Mouse (Mus musculus): ENCODE measurements around the gene Hist2h2ab. TPM values are rescaled to one million over a fixed set of nuclear protein-coding genes. Genes with fewer than 3 reads are reported as not detected.
A peak's percentile ranks its signal among the peaks of the same experiment; 100 is the strongest.
"Not testable (repeated sequence)": the region's sequence is repeated elsewhere in the genome, so short reads cannot be mapped to it uniquely, and the experiment has no call there.

Gene Hist2h2ab
- total RNA-seq, 2 experiments from 2014 or later, result 4.4 to 5.2 TPM

DNA sequence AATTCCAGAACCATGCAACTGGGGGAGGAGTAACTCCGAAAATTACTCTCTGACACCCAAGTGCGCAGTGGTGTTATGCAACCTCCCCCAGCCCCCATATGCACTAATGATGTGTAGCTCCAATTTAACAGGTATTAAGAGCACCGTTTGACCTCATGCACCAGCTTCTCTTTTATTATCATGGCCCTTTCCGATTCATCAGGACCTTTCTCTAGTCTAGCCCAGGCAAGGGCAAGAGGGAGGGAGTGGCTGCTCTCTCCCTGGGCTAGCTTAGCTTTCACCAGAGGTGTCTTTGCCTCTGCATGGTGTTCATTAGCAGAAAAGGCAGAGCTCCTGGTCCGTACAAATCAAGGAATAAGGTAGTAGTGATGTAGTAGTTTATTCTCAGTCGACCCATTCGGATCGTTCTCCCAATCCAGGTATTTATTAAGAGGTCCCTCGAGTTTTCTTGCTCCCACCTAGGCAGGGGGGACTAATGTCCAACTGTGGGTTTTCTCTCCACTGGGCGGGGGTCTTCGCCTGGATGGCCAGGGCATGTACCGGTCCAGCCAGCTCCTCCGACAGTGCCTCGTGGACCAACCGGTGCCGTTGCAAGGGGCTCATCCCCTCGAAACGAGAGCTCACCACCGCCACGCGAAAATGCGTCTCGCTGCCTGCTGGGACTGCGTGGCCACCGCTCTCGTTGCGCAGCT lies 23.1 kb upstream of the Hist2h2ab start:
- DNase-seq, result no peak

DNA sequence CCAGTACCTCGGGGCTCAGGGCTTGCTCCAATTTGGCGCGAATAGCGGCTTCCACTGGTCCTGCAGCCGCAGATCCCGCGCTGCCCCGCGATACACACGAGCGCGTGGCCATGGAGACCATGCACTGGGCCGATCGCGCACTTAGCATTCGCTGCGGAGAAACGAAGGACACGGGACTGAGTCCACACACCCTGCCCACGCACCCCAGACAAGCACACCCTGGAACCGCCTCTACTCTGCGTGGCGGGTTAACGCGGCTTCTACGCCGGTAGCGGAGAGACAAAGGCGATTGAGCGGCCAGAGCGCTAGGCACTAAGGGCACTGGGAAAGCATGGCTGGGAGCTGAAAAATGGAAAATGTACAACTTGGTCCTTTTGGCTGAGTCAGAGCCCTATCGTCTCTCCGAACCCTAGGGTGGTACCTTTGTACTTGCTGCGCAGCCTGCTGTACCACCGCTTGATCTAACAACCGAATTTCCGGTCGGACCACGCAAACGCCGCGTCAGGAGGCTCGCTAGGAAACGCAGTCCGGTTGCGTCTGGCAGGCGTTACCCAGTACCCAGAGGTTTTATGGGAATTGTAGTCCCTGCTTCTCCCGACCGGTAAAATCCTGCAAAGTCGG lies 22.4 kb upstream of the Hist2h2ab start:
- intact Hi-C loops (cut with DNase I), result no loop called here
- peak; percentile 84 to 85 for DNase-seq

More for the DNA sequence above, 23.1 kb upstream of the Hist2h2ab start:
- intact Hi-C loops (cut with DNase I), result no loop called here

DNA sequence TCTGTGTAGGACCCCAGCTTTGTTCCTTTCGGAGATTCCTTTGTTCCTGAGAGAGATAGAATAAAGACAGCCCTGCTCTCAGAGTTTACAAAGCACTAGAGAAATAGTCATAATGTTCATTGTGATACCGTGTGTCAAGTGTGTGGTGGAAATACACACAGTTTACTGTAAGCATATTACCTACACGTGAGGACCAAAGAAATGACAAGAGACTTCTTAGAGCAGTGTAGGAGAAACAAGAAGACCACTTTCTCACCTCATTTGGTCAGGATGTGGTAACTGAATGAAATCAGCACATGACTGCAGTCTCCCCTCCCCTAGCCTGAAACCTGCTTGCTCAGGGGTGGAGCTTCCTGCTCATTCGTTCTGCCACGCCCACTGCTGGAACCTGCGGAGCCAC lies 21.5 kb upstream of the Hist2h2ab start:
- no peak for DNase-seq
- intact Hi-C loops (cut with DNase I), result no loop called here

DNA sequence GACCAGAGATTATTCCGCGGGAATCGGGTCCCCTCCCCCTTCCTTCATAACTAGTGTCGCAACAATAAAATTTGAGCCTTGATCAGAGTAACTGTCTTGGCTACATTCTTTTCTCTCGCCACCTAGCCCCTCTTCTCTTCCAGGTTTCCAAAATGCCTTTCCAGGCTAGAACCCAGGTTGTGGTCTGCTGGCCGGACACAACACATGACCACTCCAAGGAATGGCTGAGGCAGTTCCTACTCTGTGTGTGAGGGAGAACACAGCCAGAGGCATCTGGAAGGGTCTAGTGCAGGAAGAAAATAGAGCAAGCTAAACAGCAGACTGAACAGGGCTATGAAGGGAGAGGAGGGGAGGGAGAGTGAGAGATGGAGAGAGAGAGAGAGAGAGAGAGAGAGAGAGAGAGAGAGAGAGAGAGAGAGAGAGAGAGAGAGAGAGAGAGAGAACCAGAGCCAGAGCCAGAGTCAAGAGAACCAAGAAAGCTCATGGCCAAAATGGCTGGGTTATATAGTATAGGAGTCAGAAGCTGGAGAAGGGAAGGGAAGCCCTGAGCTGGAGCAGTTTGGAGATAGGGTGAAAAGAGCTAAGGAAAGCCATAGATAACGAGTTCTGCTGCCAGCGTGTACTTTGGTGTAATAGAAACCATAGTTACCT lies 20.9 kb upstream of the Hist2h2ab start:
- intact Hi-C loops (cut with DNase I); DNase-seq: not testable (repeated sequence)

DNA sequence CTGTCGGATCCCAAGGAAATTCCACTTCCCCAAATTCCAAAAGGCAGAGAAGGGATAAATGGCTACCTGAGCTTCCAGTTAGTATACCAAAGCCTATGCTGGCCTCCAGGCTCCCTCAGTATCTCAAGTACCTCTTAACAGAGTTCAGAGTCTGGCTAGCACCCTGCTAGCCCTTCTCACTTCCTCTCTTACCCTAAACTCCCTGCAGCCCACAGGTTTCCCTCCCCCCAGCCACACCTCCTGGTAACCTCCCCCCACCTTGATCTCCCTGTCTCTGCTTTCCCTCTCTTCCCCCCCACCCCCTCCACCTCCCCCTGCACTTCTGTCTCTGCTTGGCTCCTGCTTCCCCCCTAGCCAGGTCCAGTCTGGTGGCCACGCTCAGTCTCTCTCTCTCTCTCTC lies 19.9 kb upstream of the Hist2h2ab start:
- intact Hi-C loops (cut with DNase I), result loop anchor here (10.0 kb wide), 1 partner anchor 55 kb away; no protein-coding TSS in a partner anchor
- no peak for DNase-seq

DNA sequence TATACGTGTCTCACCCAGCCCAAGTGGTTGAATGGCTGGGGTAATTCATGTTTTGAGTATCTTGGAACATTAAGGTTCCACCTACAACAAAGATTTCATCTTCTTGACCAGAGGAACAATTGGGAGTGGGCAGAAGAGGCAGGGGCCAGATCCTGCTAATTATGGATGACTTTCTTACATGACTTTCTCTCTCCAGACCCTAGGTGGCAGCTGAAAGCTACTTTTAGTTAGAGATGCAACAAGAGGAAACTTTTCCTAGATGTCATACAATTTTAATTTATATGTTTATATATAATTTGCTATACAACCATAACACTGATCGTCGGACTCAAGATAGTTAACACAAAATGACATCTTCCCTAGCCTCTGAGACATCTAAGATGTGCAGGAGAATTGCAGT lies 11.8 kb upstream of the Hist2h2ab start:
- intact Hi-C loops (cut with DNase I), result loop anchor here (10.0 kb wide), 1 partner anchor 47 kb away; no protein-coding TSS in a partner anchor
- no peak for DNase-seq

DNA sequence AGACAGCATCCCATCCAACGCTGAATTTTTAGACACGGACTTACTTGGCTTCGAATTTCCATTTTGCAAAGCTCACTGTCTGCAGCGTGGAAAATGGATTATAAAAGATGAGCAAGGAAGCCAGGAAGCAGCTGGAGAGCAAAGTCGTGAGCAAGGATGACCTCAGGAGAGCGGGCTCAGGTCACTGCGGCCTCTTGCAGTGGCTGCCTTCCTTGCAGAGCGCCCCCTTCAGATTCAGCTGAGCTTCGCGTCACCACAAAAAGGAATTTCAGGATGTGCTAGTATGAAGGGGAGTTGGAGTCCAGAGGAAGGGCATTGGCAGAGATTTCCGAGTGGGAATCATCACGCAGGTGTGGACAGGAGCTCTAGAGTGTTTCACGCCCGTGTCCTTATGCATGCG lies 10.4 kb upstream of the Hist2h2ab start:
- intact Hi-C loops (cut with DNase I), result loop anchor here (10.0 kb wide), 1 partner anchor 46 kb away; no protein-coding TSS in a partner anchor
- DNase-seq, result peak in 1 of 2 experiments; percentile 41

DNA sequence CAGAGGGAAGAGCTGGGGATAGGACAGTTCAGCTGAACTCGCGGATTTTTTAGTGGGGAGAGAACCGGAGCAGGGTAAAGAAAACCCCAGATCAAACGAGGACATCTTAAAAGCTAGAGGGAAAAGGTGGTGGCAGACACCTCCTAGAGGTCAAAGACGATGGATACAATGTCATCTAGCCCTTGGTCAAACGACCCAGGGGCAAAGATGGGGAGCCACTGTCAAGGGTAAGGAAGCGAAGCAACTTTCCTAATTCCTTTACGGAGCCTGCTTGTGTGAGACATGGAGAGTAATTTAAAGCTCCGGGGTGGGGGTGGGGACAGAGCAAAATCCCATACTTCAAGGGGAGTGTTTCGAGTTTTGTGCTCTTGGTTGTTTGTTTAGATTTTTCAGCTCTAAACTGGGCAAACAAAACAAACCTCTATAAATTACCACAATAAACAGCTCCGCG lies 449 bp upstream of the Hist2h2ab start:
- intact Hi-C loops (cut with DNase I), result no loop called here
- peak in 1 of 2 experiments; percentile 30 for DNase-seq

DNA sequence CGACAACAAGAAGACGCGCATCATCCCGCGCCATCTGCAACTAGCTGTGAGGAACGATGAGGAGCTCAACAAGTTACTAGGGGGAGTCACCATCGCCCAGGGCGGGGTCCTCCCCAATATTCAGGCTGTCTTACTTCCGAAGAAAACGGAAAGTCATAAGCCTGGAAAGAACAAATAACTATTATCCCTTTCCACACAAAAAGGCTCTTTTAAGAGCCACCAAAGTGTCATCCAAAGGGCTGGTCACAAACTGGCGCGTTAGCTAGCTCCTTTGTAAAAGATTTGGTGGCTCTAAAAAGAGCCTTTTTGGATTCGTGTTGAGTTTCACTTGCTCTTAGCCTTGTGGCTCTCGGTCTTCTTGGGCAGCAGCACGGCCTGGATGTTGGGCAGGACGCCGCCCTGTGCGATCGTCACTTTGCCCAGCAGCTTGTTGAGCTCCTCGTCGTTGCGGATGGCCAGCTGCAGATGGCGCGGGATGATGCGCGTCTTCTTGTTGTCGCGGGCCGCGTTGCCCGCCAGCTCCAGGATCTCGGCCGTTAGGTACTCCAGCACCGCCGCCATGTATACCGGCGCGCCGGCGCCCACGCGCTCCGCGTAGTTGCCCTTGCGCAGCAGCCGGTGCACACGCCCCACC lies 583 bp downstream of the Hist2h2ab start:
- intact Hi-C loops (cut with DNase I), result loop anchor here (1.0 to 2.0 kb wide), 2 partner anchors 43 to 47 kb away; partner anchors contain the start of genes Hist2h4 and Sf3b4
- not testable (repeated sequence) for DNase-seq

DNA sequence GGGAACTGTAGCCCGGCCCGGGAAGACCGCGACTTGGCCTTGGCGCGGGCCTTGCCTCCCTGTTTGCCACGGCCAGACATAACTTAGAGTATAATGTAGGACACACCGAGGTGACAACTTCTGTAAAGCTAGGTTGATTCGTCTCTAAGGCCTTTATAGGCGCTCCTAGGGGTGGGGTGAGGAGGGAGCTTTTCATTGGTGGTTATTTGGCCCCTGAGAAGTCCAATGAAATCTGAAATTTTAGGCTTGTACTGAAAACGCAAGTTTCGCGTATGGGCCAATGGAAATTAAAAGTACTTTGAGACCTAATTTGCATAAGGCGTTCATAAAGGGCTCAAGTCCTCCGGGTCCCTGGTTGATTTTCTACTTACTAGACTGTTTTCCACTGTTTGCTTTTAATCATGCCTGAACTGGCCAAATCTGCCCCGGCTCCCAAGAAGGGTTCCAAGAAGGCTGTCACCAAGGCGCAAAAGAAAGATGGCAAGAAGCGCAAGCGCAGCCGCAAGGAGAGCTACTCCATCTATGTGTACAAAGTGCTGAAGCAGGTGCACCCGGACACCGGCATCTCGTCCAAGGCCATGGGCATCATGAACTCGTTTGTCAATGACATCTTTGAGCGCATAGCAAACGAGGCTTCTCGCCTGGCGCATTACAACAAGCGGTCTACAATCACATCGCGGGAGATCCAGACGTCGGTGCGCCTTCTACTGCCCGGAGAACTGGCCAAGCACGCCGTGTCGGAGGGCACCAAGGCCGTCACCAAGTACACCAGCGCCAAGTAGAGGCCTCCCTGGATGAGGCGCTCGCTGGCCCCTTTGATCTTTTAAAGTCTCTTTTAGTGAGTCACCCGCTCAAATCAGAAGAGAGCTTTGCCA lies 1.3 kb downstream of the Hist2h2ab start, which contains the start of the genes Hist2h2ac and Hist2h2be:
Hist2h2ac (minus strand) TSS at position 116 of the 875 bp plus-strand sequence.
Hist2h2be (plus strand) TSS at position 355 of the 875 bp plus-strand sequence.
- peak; percentile 81 to 84 for DNase-seq
- intact Hi-C loops (cut with DNase I), result loop anchor here (1.0 to 2.0 kb wide), 2 partner anchors 42 to 48 kb away; partner anchors contain the start of genes Hist2h4 and Sf3b4

DNA sequence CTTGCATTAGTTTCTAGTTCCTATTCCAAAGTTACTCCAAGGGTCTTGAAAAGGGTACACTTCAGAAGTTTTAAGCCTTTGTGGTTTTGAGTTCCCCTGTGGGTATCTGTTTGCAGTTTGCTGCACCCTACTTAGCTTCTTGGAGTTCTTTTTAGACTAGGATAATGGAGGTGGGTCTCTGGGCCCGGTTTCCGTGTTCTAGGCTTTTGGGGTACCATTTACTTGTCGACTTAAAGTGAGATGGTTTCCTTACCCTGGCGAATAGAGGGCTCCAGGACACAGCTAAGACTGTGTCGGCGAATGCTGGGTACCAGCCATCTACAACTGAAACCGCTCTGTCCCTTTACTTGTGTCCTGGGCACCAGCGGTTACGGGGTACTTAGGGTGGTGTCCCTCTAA lies 2.0 kb downstream of the Hist2h2ab start:
- DNase-seq, result peak in 1 of 2 experiments; percentile 6
- intact Hi-C loops (cut with DNase I), result loop anchor here (2.0 kb wide), 2 partner anchors 15 to 49 kb away; partner anchors contain the start of gene Sf3b4

DNA sequence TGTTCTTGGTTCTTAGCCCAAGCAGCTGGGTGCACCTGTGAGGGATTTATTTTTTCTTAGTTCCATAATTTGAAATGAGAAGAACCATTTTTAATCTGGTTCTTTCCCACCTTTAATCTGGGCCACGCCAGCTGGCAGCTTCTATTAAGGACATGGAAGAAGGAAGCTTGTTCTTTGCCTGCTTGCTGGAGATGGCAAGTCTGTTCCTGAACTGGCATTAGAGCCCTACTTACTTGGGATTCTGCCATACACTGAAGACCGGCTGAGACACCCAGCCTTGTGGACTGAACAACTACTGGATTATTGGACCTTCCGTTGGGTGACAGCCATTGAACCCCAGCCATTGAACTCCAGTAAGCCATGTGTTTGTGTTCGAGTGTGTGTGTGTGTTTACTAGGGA lies 3.1 kb downstream of the Hist2h2ab start:
- intact Hi-C loops (cut with DNase I), result loop anchor here (2.0 kb wide), 1 partner anchor 14 kb away; no protein-coding TSS in a partner anchor
- DNase-seq, result no peak

DNA sequence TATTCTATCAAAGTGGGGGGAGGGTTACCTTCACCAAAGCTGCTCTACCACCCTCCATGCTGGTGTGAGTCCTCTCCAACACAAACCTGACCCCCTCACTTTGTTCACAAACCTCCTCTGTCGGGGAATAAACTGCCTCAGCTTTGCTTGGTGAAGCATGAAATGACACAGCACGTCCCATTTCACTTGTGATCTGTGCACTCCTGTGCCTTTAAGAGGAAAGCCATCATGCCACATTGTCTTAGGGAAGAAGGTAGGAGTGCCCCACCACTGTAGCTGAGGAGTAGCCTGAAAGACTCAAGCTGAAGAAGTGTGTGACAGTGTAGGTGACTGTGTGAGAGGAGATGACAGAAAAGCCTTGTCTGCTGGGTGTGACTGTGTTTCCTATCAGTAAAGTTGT lies 5.8 kb downstream of the Hist2h2ab start:
- intact Hi-C loops (cut with DNase I), result no loop called here
- DNase-seq, result no peak

DNA sequence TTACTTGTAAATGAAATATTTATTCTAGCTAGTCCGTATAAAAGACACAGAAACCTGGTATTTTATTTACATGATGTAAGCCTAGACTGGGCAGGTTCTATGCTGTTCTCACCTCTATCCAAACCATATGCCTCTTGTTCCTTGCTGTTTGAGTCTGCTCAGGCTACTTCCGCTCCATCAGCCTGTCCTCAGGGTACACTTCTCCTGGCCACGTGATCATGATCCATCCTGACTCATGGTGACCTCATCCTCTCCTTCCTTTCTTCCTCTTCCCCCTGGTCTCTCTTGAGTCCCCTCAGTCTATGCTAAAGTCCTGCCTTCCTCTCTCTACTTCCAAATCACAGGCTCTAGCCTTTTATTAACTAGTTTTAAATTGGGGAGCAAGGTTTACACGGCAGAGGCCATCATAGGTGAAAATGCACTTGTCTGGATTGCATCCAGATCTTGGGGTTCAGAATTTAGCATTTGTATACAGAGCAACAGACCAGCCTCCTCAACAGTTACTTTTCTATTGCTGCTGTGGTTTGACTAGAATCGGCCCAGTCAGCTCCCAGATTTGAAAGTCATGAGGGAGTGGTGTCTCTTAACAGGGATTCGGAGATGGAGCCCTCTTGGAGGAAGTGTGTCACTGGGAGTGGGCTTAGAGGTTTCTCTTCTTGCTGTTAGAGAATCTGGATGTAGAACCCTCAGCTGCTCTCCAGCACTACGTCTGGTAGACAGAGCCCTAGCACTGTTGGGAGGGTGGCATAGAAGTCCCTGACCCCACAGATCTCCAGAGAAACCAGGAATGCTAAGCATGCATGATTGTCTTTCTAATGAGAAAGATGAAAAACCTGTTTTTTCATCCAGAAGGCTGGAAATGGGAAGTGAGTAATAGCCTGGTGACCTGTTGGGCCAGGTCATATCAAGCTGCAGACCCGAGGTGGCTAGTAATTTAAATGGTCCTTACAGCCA lies 7.3 kb downstream of the Hist2h2ab start:
- intact Hi-C loops (cut with DNase I), result no loop called here
- DNase-seq, result no peak

DNA sequence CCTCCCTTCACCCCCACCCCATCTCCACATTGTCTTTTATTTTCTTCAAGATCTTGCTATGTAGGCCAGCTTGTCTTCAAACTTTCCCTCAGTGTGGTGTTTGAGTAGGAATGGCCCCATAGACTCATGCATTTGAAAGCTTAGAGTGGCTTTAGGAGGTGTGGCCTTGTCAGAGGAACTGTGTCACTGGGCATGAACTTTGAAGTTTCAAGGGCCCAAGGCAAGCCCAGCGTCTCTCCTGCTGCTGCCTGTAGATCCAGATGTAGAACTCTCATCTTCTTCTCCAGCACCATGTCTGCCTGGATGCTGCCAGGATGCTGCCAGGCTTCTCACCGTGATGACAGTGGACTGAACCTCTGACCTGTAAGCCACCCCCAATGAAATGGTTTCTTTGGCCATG lies 9.2 kb downstream of the Hist2h2ab start:
- no peak for DNase-seq
- intact Hi-C loops (cut with DNase I), result no loop called here

DNA sequence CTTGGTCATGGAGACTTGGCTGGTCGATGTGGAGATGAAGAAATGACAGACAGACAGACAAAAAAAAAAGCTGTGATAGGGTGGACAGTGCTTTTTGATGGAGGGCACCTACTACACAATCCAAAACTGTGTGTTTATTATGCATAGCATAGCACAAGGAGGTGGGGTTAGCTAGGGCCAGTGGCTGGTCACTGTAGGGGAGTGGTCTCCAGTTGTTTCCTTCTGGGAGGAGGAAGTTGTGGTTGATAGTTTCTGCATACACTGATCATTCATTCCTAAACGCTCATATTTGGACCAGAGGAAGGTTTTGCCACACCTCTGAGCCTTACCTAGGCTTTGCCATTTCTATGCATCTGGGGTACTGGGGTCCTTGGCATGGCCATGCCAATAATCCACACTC lies 10.7 kb downstream of the Hist2h2ab start:
- DNase-seq, result no peak
- intact Hi-C loops (cut with DNase I), result no loop called here

DNA sequence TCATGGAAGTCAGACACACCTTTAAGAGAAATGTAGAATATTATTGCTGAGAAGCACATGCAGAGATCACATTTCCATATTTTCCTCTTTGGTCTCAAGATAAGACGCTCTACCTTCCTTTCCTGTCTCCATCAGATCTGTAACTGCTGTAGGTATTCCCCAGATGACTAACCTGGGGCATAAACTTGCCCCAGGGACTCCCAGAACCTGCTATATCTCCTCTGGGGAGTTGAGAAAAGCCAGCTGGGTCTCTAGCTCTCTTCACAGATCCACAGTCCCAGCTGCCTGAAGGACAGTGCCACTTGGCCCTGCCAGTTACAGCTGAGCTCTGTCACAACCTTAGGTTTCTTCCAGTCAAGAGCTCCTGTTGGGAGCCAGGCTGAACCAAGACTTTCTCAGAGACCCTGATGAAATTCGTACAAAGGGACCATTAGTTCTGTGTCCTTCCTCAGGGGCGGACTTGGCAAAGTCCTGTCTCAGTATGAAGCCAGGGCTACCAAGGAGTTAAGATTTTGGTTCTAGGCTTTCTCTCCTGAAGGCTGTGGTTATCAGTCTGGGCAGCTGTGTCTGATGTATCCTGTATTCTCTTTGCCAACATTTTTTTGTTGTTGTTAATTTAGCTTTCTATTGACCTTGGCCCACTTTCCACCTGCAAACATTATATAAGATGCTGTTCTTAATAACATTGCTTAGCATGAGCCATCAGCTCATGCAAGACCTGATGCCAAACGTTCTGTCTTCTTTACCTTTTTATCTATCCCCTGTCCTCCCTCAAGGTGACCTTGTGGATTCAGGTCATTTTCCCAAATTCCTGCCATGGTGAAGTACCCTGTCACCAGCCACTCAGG lies 11.5 kb downstream of the Hist2h2ab start:
- DNase-seq, result no peak
- intact Hi-C loops (cut with DNase I), result no loop called here

Measured in heart, postnatal 14 days (tissue).